Mouse (Mus musculus) bone marrow macrophage, adult 2 months (primary cell): Measurements from ENCODE around the gene Grm1.

ENCODE experiments used
- CTCF ChIP-seq: IDR thresholded peaks from 2 replicates; pipeline ENCODE4 v1.5.1; 2012; ENCODE audit warnings: low read depth, mild to moderate bottlenecking, low read length, moderate library complexity
- POLR2A ChIP-seq: IDR thresholded peaks from 2 replicates; pipeline ENCODE4 v1.6.1; 2012; ENCODE audit warnings: mild to moderate bottlenecking, low read depth, low read length, borderline replicate concordance

DNA sequence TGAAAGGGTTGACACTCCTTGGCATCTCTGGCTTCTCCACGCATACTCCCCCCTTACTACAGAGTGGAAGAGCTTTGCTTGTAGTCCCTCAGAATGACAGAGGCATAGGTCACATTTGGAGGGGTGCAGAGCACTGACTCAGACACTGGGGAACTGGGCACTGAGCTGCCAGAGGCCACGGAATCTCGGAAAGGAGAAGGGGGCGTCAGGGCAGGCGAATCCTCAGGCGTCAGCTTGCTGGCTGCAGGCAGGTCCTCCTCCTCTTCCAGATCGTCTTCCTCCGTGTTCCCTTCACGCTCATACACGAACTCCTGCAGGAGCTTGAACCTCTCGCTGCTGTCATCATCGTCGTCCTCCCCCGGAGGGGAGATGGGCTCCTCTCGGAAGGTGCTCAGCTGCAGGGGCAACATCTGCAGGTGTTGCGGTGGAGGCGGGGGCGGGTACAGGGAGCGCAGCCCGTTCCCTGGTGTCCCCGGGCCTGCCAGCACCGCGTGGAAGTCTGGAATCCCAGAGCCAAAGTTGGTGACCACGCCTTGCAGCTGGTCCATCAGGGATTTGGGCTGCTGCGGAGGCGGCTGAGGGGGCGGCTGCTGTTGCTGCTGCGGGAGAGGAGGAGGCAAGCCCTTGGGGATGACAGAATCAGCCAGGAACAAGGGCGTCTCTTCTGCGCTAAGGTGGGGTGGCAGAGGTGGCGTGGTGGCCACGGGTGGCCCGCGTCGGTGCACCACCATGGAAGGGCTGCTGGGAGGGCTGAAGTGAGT lies 393.1 kb downstream of the Grm1 start:
- TF ChIP-seq CTCF = no peak
- no peak for TF ChIP-seq POLR2A
